Mouse (Mus musculus): ENCODE data around the gene Ptpro. TPM values are rescaled to one million over a fixed set of nuclear protein-coding genes. Genes with fewer than 3 reads are reported as not detected.

Ptpro gene
- polyA plus RNA-seq, 2 experiments: 0.40 to 0.55 TPM

- no peak overlapping the region for H3K4me3 ChIP-seq (ENCODE audit: insufficient read depth in 1 of 2, low read depth in 2 of 2, low read length in 2 of 2)
- H3K9ac ChIP-seq (replicated peaks): no peak overlapping the region
- no peaks in the 10 kb centered on the region for H3K36me3 ChIP-seq (replicated peaks; ENCODE audit: control insufficient read depth, insufficient read depth, low read depth)
- H3K27ac ChIP-seq: no peak overlapping the region
- peak in 2 of 3 experiments; percentile 29 to 44 for DNase-seq (ENCODE audit: low read depth in 3 of 3, low spot score in 3 of 3)
- no peak overlapping the region for H3K4me2 ChIP-seq (ENCODE audit: low read depth)
- TF ChIP-seq CTCF (IDR thresholded peaks at IDR 0.05; ENCODE audit: low read depth): no peak
- peak; percentile 57 for TF ChIP-seq EP300 (IDR thresholded peaks at IDR 0.05; ENCODE audit: low read depth)
- no peaks in the 10 kb centered on the region for H3K27me3 ChIP-seq (ENCODE audit: control insufficient read depth, insufficient read depth, low read length)
- ATAC-seq (ENCODE audit: insufficient read depth): peak; percentile 61; the same call in 1 of the 2 replicates
- no peaks in the 10 kb centered on the region for H3K9me3 ChIP-seq (ENCODE audit: control insufficient read depth, low read length)
- H3K4me1 ChIP-seq (replicated peaks; ENCODE audit: control insufficient read depth in 2 of 2, insufficient read depth in 2 of 2, low read length in 1 of 2): peaks cover 16 to 29% of the 10 kb centered on the region in 2 experiments
- 24% methylated on average over 1 of the region's 1 CpGs for WGBS (ENCODE audit: insufficient replicate concordance)
These were observed 67.5 kb downstream of the Ptpro start for GRCm38 (mm10) chr6:137319658-137320057.

DNA sequence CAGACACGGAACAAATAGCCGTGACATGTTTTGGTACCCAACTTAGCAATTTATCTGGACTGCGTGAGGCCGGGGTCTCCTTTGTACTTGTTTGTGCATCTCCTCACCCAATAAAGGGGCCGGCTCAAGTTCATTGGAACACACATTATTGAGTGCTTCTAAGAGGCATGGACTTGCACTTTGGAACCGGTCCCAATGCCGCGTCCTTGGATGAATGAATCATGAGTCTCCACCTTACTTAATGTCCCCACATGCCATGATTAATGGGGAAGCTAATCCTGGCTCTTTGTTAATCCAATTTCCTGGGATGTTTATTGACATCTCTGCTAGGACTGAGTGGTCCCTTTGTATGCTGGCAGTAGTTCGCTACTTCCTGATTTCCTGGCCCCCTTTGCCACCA, 75.6 kb downstream of the Ptpro start:
- TF ChIP-seq EP300 (IDR thresholded peaks at IDR 0.05; ENCODE audit: low read depth) (no peak), CTCF (IDR thresholded peaks at IDR 0.05; ENCODE audit: low read depth) (no peak)
- Histone ChIP-seq H3K4me1 (replicated peaks; ENCODE audit: control insufficient read depth in 2 of 2, insufficient read depth in 2 of 2, low read length in 1 of 2) (no peaks in the 10 kb centered on the region), H3K9ac (replicated peaks) (no peak overlapping the region), H3K27me3 (ENCODE audit: control insufficient read depth, insufficient read depth, low read length) (no peaks in the 10 kb centered on the region), H3K27ac (no peak overlapping the region), H3K4me3 (ENCODE audit: insufficient read depth in 1 of 2, low read depth in 2 of 2, low read length in 2 of 2) (no peak overlapping the region), H3K4me2 (ENCODE audit: low read depth) (no peak overlapping the region), H3K9me3 (ENCODE audit: control insufficient read depth, low read length) (no peaks in the 10 kb centered on the region), H3K36me3 (replicated peaks; ENCODE audit: control insufficient read depth, insufficient read depth, low read depth) (no peaks in the 10 kb centered on the region)
- no peak for ATAC-seq (ENCODE audit: insufficient read depth)
- WGBS (ENCODE audit: insufficient replicate concordance): 71% methylated on average over 9 of the region's 9 CpGs
- no peak for DNase-seq (ENCODE audit: low read depth in 3 of 3, low spot score in 3 of 3)

DNA sequence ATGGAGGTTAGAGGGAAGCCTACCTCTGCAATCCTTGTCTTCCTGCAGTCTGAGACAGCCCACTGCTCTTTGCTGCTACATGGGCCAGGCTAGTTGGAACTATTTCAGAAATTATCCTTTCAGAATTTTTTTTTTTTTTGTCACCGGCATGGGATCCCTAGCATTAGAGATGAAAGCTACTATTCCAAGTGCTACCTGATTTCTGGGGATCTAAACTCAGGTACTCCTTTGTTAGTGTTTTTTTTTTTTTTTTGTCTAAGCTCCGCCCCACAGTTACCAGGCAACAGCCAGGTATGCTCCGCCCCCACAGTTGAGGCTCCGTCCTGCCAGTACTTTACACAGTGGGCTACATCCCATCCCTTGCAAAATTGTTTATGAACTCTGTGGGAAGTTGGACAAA, 76.1 kb downstream of the Ptpro start:
- Histone ChIP-seq H3K4me2 (ENCODE audit: low read depth) (no peak overlapping the region), H3K4me3 (ENCODE audit: insufficient read depth in 1 of 2, low read depth in 2 of 2, low read length in 2 of 2) (no peak overlapping the region), H3K27me3 (ENCODE audit: control insufficient read depth, insufficient read depth, low read length) (no peaks in the 10 kb centered on the region), H3K4me1 (replicated peaks; ENCODE audit: control insufficient read depth in 2 of 2, insufficient read depth in 2 of 2, low read length in 1 of 2) (no peaks in the 10 kb centered on the region), H3K27ac (no peak overlapping the region), H3K9ac (replicated peaks) (no peak overlapping the region), H3K36me3 (replicated peaks; ENCODE audit: control insufficient read depth, insufficient read depth, low read depth) (no peaks in the 10 kb centered on the region), H3K9me3 (ENCODE audit: control insufficient read depth, low read length) (no peaks in the 10 kb centered on the region)
- WGBS (ENCODE audit: insufficient replicate concordance): 62% methylated on average over 4 of the region's 4 CpGs
- no peak for TF ChIP-seq EP300 (IDR thresholded peaks at IDR 0.05; ENCODE audit: low read depth)
- no peak for TF ChIP-seq CTCF (IDR thresholded peaks at IDR 0.05; ENCODE audit: low read depth)
- DNase-seq (ENCODE audit: low read depth in 3 of 3, low spot score in 3 of 3): no peak
- ATAC-seq (ENCODE audit: insufficient read depth): no peak

GRCm38 (mm10) chr6:137330782-137331181, 78.7 kb downstream of the Ptpro start:
- no peak overlapping the region for H3K27ac ChIP-seq
- no peaks in the 10 kb centered on the region for H3K27me3 ChIP-seq (ENCODE audit: control insufficient read depth, insufficient read depth, low read length)
- H3K9ac ChIP-seq (replicated peaks): no peak overlapping the region
- DNase-seq (ENCODE audit: low read depth in 3 of 3, low spot score in 3 of 3) (no peak), ATAC-seq (ENCODE audit: insufficient read depth) (no peak)
- 65% methylated on average over 5 of the region's 5 CpGs for WGBS (ENCODE audit: insufficient replicate concordance)
- H3K4me2 ChIP-seq (ENCODE audit: low read depth): no peak overlapping the region
- TF ChIP-seq CTCF (IDR thresholded peaks at IDR 0.05; ENCODE audit: low read depth) (no peak), EP300 (IDR thresholded peaks at IDR 0.05; ENCODE audit: low read depth) (no peak)
- H3K9me3 ChIP-seq (ENCODE audit: control insufficient read depth, low read length): no peaks in the 10 kb centered on the region
- H3K4me3 ChIP-seq (ENCODE audit: insufficient read depth in 1 of 2, low read depth in 2 of 2, low read length in 2 of 2): no peak overlapping the region
- H3K36me3 ChIP-seq (replicated peaks; ENCODE audit: control insufficient read depth, insufficient read depth, low read depth): no peaks in the 10 kb centered on the region
- H3K4me1 ChIP-seq (replicated peaks; ENCODE audit: control insufficient read depth in 2 of 2, insufficient read depth in 2 of 2, low read length in 1 of 2): no peaks in the 10 kb centered on the region

GRCm38 (mm10) chr6:137331826-137332225, 79.7 kb downstream of the Ptpro start:
- TF ChIP-seq EP300 (IDR thresholded peaks at IDR 0.05; ENCODE audit: low read depth) (no peak), CTCF (IDR thresholded peaks at IDR 0.05; ENCODE audit: low read depth) (no peak)
- no peaks in the 10 kb centered on the region for H3K27me3 ChIP-seq (ENCODE audit: control insufficient read depth, insufficient read depth, low read length)
- no peak overlapping the region for H3K4me2 ChIP-seq (ENCODE audit: low read depth)
- H3K4me3 ChIP-seq (ENCODE audit: insufficient read depth in 1 of 2, low read depth in 2 of 2, low read length in 2 of 2): no peak overlapping the region
- H3K4me1 ChIP-seq (replicated peaks; ENCODE audit: control insufficient read depth in 2 of 2, insufficient read depth in 2 of 2, low read length in 1 of 2): no peaks in the 10 kb centered on the region
- WGBS (ENCODE audit: insufficient replicate concordance): 46% methylated on average over 3 of the region's 3 CpGs
- no peaks in the 10 kb centered on the region for H3K9me3 ChIP-seq (ENCODE audit: control insufficient read depth, low read length)
- H3K27ac ChIP-seq: no peak overlapping the region
- ATAC-seq (ENCODE audit: insufficient read depth): no peak
- no peak overlapping the region for H3K9ac ChIP-seq (replicated peaks)
- H3K36me3 ChIP-seq (replicated peaks; ENCODE audit: control insufficient read depth, insufficient read depth, low read depth): no peaks in the 10 kb centered on the region
- DNase-seq (ENCODE audit: low read depth in 3 of 3, low spot score in 3 of 3): no peak

Data from liver, embryonic 14.5 days (tissue).